Mouse (Mus musculus): ENCODE measurements around the gene St3gal5. TPM values are rescaled to one million over a fixed set of nuclear protein-coding genes. Genes with fewer than 3 reads are reported as not detected.
A peak's percentile ranks its signal among the peaks of the same experiment; 100 is the strongest.

St3gal5 gene
- polyA plus RNA-seq, 1 experiment from 2014 or later, result 28.8 TPM

GRCm38 (mm10) chr6:72098691-72099090, 1.3 kb downstream of the St3gal5 start:
- no peak overlapping the region for H3K27ac ChIP-seq (replicated peaks; ENCODE audit: low read depth, low read length)
- no peaks in the 10 kb centered on the region for H3K4me1 ChIP-seq (ENCODE audit: control insufficient read depth, insufficient read depth, low read length)
- DNase-seq (ENCODE audit: low spot score), result peak; percentile 41

GRCm38 (mm10) chr6:72099281-72099680, 1.9 kb downstream of the St3gal5 start:
- Histone ChIP-seq H3K9me3 (replicated peaks; ENCODE audit: control insufficient read depth, low read length) (no peaks in the 10 kb centered on the region), H3K4me3 (ENCODE audit: low read depth, low read length) (no peak overlapping the region), H3K4me1 (ENCODE audit: control insufficient read depth, insufficient read depth, low read length) (no peaks in the 10 kb centered on the region), H3K4me2 (ENCODE audit: low read depth, low read length) (no peak overlapping the region), H3K27ac (replicated peaks; ENCODE audit: low read depth, low read length) (no peak overlapping the region), H3K27me3 (ENCODE audit: control insufficient read depth, insufficient read depth, low read length) (no peaks in the 10 kb centered on the region), H3K9ac (replicated peaks; ENCODE audit: low read length) (no peak overlapping the region), H3K36me3 (replicated peaks; ENCODE audit: control insufficient read depth, insufficient read depth, low read depth, low read length) (no peaks in the 10 kb centered on the region)
- DNase-seq (ENCODE audit: low spot score) (no peak), ATAC-seq (replicated peaks; ENCODE audit: insufficient number of reproducible peaks, low FRiP score, low TSS enrichment, low read depth) (no peak)
- 81% methylated on average over 3 of the region's 3 CpGs for WGBS

More at GRCm38 (mm10) chr6:72098691-72099090, 1.3 kb downstream of the St3gal5 start:
- H3K4me3 ChIP-seq (ENCODE audit: low read depth, low read length), result peak overlapping the region; percentile 71
- ATAC-seq (replicated peaks; ENCODE audit: insufficient number of reproducible peaks, low FRiP score, low TSS enrichment, low read depth), result no peak
- H3K9me3 ChIP-seq (replicated peaks; ENCODE audit: control insufficient read depth, low read length), result no peaks in the 10 kb centered on the region
- no peaks in the 10 kb centered on the region for H3K27me3 ChIP-seq (ENCODE audit: control insufficient read depth, insufficient read depth, low read length)
- no peaks in the 10 kb centered on the region for H3K36me3 ChIP-seq (replicated peaks; ENCODE audit: control insufficient read depth, insufficient read depth, low read depth, low read length)
- H3K9ac ChIP-seq (replicated peaks; ENCODE audit: low read length), result no peak overlapping the region
- 30% methylated on average over 2 of the region's 2 CpGs for WGBS
- peak overlapping the region; percentile 98; the same call in 1 of the 2 replicates for H3K4me2 ChIP-seq (ENCODE audit: low read depth, low read length)

DNA sequence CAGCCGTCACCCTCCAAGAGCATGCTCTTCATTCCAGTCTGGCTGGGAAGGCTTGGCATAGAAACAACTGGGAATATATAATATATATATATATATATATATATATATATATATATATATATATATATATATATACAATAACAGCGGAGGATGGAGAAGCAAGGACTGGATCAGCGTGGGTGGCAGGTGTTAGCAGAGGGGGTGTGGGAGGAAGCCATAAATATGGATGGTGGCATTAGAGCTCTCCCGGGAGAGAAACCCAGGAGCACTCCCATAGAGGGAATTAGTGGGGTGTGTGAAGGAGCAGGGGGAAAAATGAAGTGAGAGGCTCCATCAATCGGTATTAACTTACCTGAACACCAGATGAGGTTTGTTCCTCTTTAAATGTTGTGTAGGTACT, 2.8 kb downstream of the St3gal5 start:
- Histone ChIP-seq H3K4me1 (ENCODE audit: control insufficient read depth, insufficient read depth, low read length) (no peaks in the 10 kb centered on the region), H3K9me3 (replicated peaks; ENCODE audit: control insufficient read depth, low read length) (no peaks in the 10 kb centered on the region), H3K36me3 (replicated peaks; ENCODE audit: control insufficient read depth, insufficient read depth, low read depth, low read length) (no peaks in the 10 kb centered on the region), H3K27ac (replicated peaks; ENCODE audit: low read depth, low read length) (no peak overlapping the region), H3K4me2 (ENCODE audit: low read depth, low read length) (no peak overlapping the region), H3K4me3 (ENCODE audit: low read depth, low read length) (no peak overlapping the region), H3K9ac (replicated peaks; ENCODE audit: low read length) (no peak overlapping the region), H3K27me3 (ENCODE audit: control insufficient read depth, insufficient read depth, low read length) (no peaks in the 10 kb centered on the region)
- ATAC-seq (replicated peaks; ENCODE audit: insufficient number of reproducible peaks, low FRiP score, low TSS enrichment, low read depth) (no peak), DNase-seq (ENCODE audit: low spot score) (no peak)
- 88% methylated on average over 5 of the region's 5 CpGs for WGBS

- H3K4me3 ChIP-seq (ENCODE audit: low read depth, low read length), result no peak overlapping the region
- ATAC-seq (replicated peaks; ENCODE audit: insufficient number of reproducible peaks, low FRiP score, low TSS enrichment, low read depth), result no peak
- 85% methylated on average over 8 of the region's 8 CpGs for WGBS
- H3K36me3 ChIP-seq (replicated peaks; ENCODE audit: control insufficient read depth, insufficient read depth, low read depth, low read length), result no peaks in the 10 kb centered on the region
- no peaks in the 10 kb centered on the region for H3K4me1 ChIP-seq (ENCODE audit: control insufficient read depth, insufficient read depth, low read length)
- no peak overlapping the region for H3K27ac ChIP-seq (replicated peaks; ENCODE audit: low read depth, low read length)
- no peak overlapping the region for H3K4me2 ChIP-seq (ENCODE audit: low read depth, low read length)
- no peak for DNase-seq (ENCODE audit: low spot score)
- no peaks in the 10 kb centered on the region for H3K9me3 ChIP-seq (replicated peaks; ENCODE audit: control insufficient read depth, low read length)
- no peak overlapping the region for H3K9ac ChIP-seq (replicated peaks; ENCODE audit: low read length)
- no peaks in the 10 kb centered on the region for H3K27me3 ChIP-seq (ENCODE audit: control insufficient read depth, insufficient read depth, low read length)
Observed at GRCm38 (mm10) chr6:72100939-72101338, 3.5 kb downstream of the St3gal5 start.

GRCm38 (mm10) chr6:72101386-72101785, 4.0 kb downstream of the St3gal5 start:
- H3K4me2 ChIP-seq (ENCODE audit: low read depth, low read length), result no peak overlapping the region
- no peak for ATAC-seq (replicated peaks; ENCODE audit: insufficient number of reproducible peaks, low FRiP score, low TSS enrichment, low read depth)
- WGBS, result 81% methylated on average over 4 of the region's 4 CpGs
- H3K4me1 ChIP-seq (ENCODE audit: control insufficient read depth, insufficient read depth, low read length), result no peaks in the 10 kb centered on the region
- H3K27ac ChIP-seq (replicated peaks; ENCODE audit: low read depth, low read length), result no peak overlapping the region
- no peak overlapping the region for H3K4me3 ChIP-seq (ENCODE audit: low read depth, low read length)
- H3K9me3 ChIP-seq (replicated peaks; ENCODE audit: control insufficient read depth, low read length), result no peaks in the 10 kb centered on the region
- H3K9ac ChIP-seq (replicated peaks; ENCODE audit: low read length), result no peak overlapping the region
- H3K27me3 ChIP-seq (ENCODE audit: control insufficient read depth, insufficient read depth, low read length), result no peaks in the 10 kb centered on the region
- DNase-seq (ENCODE audit: low spot score), result no peak
- no peaks in the 10 kb centered on the region for H3K36me3 ChIP-seq (replicated peaks; ENCODE audit: control insufficient read depth, insufficient read depth, low read depth, low read length)

GRCm38 (mm10) chr6:72102066-72102465, 4.7 kb downstream of the St3gal5 start:
- H3K36me3 ChIP-seq (replicated peaks; ENCODE audit: control insufficient read depth, insufficient read depth, low read depth, low read length), result no peaks in the 10 kb centered on the region
- ATAC-seq (replicated peaks; ENCODE audit: insufficient number of reproducible peaks, low FRiP score, low TSS enrichment, low read depth), result no peak
- WGBS, result 84% methylated on average over 5 of the region's 5 CpGs

GRCm38 (mm10) chr6:72104534-72104933, 7.1 kb downstream of the St3gal5 start:
- H3K9me3 ChIP-seq (replicated peaks; ENCODE audit: control insufficient read depth, low read length), result no peaks in the 10 kb centered on the region
- DNase-seq (ENCODE audit: low spot score) (no peak), ATAC-seq (replicated peaks; ENCODE audit: insufficient number of reproducible peaks, low FRiP score, low TSS enrichment, low read depth) (no peak)
- WGBS, result 86% methylated on average over 7 of the region's 7 CpGs
- H3K9ac ChIP-seq (replicated peaks; ENCODE audit: low read length), result no peak overlapping the region
- H3K4me2 ChIP-seq (ENCODE audit: low read depth, low read length), result no peak overlapping the region
- no peaks in the 10 kb centered on the region for H3K36me3 ChIP-seq (replicated peaks; ENCODE audit: control insufficient read depth, insufficient read depth, low read depth, low read length)
- no peak overlapping the region for H3K4me3 ChIP-seq (ENCODE audit: low read depth, low read length)
- H3K27me3 ChIP-seq (ENCODE audit: control insufficient read depth, insufficient read depth, low read length), result no peaks in the 10 kb centered on the region
- no peaks in the 10 kb centered on the region for H3K4me1 ChIP-seq (ENCODE audit: control insufficient read depth, insufficient read depth, low read length)
- H3K27ac ChIP-seq (replicated peaks; ENCODE audit: low read depth, low read length), result no peak overlapping the region

More at GRCm38 (mm10) chr6:72102066-72102465, 4.7 kb downstream of the St3gal5 start:
- Histone ChIP-seq H3K4me2 (ENCODE audit: low read depth, low read length) (no peak overlapping the region), H3K4me1 (ENCODE audit: control insufficient read depth, insufficient read depth, low read length) (no peaks in the 10 kb centered on the region), H3K27ac (replicated peaks; ENCODE audit: low read depth, low read length) (no peak overlapping the region), H3K27me3 (ENCODE audit: control insufficient read depth, insufficient read depth, low read length) (no peaks in the 10 kb centered on the region), H3K9ac (replicated peaks; ENCODE audit: low read length) (no peak overlapping the region), H3K4me3 (ENCODE audit: low read depth, low read length) (no peak overlapping the region), H3K9me3 (replicated peaks; ENCODE audit: control insufficient read depth, low read length) (no peaks in the 10 kb centered on the region)
- DNase-seq (ENCODE audit: low spot score), result no peak

DNA sequence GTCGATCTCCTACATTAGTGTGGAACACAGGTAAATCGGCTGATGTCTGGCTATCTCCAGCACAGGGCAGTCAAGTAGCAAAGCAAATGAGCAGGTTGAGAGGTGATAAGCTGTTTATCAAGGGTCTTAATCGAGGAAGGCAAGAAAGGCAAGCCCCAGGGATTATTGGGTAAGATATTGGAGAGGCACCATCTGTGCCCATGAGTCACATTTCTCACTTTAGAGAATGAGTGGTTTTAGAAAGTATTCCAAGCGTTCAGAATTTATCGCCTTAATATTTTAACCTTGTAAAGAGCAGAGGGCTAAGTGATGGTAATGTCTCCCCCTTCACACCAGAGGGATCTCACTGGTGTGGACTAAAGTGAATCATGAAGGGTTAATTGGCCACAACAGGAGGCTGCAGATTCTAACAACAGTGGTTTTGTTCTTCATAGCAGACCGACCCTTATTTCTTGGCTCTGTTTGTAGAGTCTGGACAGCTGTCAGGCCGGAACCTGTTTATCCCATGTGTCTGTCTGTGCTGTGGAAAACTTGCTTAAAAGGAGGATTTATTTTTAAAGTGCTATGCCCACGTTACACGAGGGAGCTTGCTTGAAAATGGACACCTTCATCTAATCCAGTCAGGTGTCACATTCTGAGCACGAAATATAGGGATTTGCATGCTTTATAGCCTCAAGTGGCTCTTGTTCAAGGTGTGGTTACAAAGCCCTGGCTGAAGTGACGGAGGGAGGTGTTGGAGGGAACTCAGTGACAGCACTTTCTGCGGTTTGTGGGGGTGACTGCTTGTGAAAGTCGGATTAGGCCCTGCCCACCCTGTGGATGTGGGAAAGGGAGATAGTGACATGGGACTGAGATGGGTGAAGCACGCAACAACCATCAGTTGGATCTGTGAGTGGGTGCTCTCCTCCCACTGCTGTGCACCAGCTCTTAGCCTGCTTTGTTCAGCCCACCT, 11.8 kb downstream of the St3gal5 start:
- no peak overlapping the region for H3K9ac ChIP-seq (replicated peaks; ENCODE audit: low read length)
- WGBS, result 55% methylated on average over 14 of the region's 14 CpGs
- H3K4me3 ChIP-seq (ENCODE audit: low read depth, low read length), result no peak overlapping the region
- H3K9me3 ChIP-seq (replicated peaks; ENCODE audit: control insufficient read depth, low read length), result no peaks in the 10 kb centered on the region
- no peak overlapping the region for H3K4me2 ChIP-seq (ENCODE audit: low read depth, low read length)
- H3K36me3 ChIP-seq (replicated peaks; ENCODE audit: control insufficient read depth, insufficient read depth, low read depth, low read length), result no peaks in the 10 kb centered on the region
- no peaks in the 10 kb centered on the region for H3K27me3 ChIP-seq (ENCODE audit: control insufficient read depth, insufficient read depth, low read length)
- H3K27ac ChIP-seq (replicated peaks; ENCODE audit: low read depth, low read length), result no peak overlapping the region
- DNase-seq (ENCODE audit: low spot score) (no peak), ATAC-seq (replicated peaks; ENCODE audit: insufficient number of reproducible peaks, low FRiP score, low TSS enrichment, low read depth) (0 out of 2 replicates have a peak, but pooled peaks have one; percentile 9)
- no peaks in the 10 kb centered on the region for H3K4me1 ChIP-seq (ENCODE audit: control insufficient read depth, insufficient read depth, low read length)

Measured in embryonic facial prominence, embryonic 11.5 days (tissue).